Mouse (Mus musculus) liver, adult 2 months (tissue): ENCODE results near the gene Pak1ip1. TPM values are rescaled to one million over a fixed set of nuclear protein-coding genes. Genes with fewer than 3 reads are reported as not detected.

Experiments used
- DNase-seq: peaks from one replicate; pipeline ENCODE4 v3.0.0-alpha.2; 2011; ENCODE audit warnings: low read depth, low spot score; ENCODE audit errors: extremely low read depth
- H3K27ac ChIP-seq: fragments of 200-500 bp; replicated peaks from 2 replicates; pipeline ENCODE4 v1.5.1; 2012; ENCODE audit warnings: low read depth, mild to moderate bottlenecking, control low read depth, inconsistent platforms, low read length; ENCODE audit not compliant: insufficient read depth
- H3K27me3 ChIP-seq: fragments of 200-500 bp; 2 replicates; pipeline ENCODE4 v1.6.1; 2012; ENCODE audit warnings: mild to moderate bottlenecking, moderate library complexity, low read length, inconsistent platforms; ENCODE audit not compliant: control insufficient read depth, insufficient read depth
- H3K36me3 ChIP-seq: fragments of 200-500 bp; 2 replicates; pipeline ENCODE4 v1.6.1; 2012; ENCODE audit warnings: low read length, inconsistent platforms; ENCODE audit not compliant: control insufficient read depth, insufficient read depth
- H3K4me1 ChIP-seq: fragments of 200-500 bp; 2 replicates; pipeline ENCODE4 v1.6.1; 2011; ENCODE audit warnings: low read length; ENCODE audit not compliant: control insufficient read depth, insufficient read depth
- H3K4me3 ChIP-seq: fragments of 200-500 bp; 2 replicates; pipeline ENCODE4 v1.5.1; 2011; ENCODE audit warnings: low read depth, mild to moderate bottlenecking, control low read depth, low read length, moderate library complexity; ENCODE audit not compliant: insufficient read depth
- H3K79me2 ChIP-seq: fragments of 200-500 bp; 2 replicates; pipeline ENCODE4 v1.6.1; 2012; ENCODE audit warnings: inconsistent platforms, mild to moderate bottlenecking, low read length, moderate library complexity; ENCODE audit not compliant: control insufficient read depth, insufficient read depth
- H3K9ac ChIP-seq: fragments of 200-500 bp; 2 replicates; pipeline ENCODE4 v1.6.1; 2012; ENCODE audit warnings: low read depth, mild to moderate bottlenecking, control low read depth, inconsistent platforms, low read length
- CTCF ChIP-seq: fragments of 200-500 bp; IDR thresholded peaks from 2 replicates; pipeline ENCODE4 v1.5.1; 2011; ENCODE audit warnings: low read depth, low read length, control low read depth
- POLR2A ChIP-seq: fragments of 200-500 bp; IDR thresholded peaks from 2 replicates; pipeline ENCODE4 v1.6.1; 2011; ENCODE audit warnings: low read length, control low read depth; ENCODE audit not compliant: insufficient read depth; ENCODE audit errors: extremely low read depth
- WGBS: fragments of 180-500 bp; shearing (Covaris S2); methylation state at CpG from one replicate; pipeline ENCODE4 v1.1.7; 2018; 5-methylcytosine and 5-hydroxymethylcytosine counted together
- polyA plus RNA-seq: library from polyadenylated mRNA; depleted of rRNA; stranded (reverse); fragments of >200 nt; gene quantifications from 2 replicates; pipeline ENCODE4 v1.2.3, GENCODE M21; 2012
- total RNA-seq: library from RNA; depleted of rRNA; stranded (reverse); fragments of >200 nt; gene quantifications from 2 replicates; pipeline ENCODE4 v1.2.3, GENCODE M21; 2014

Pak1ip1 gene
- total and polyA plus RNA-seq, 2 experiments = 28.9 to 33.4 TPM

- Histone ChIP-seq H3K4me1 (peaks cover 12% of the 10 kb centered on the region), H3K9ac (peak within 1 kb of the TSS; percentile 84), H3K27ac (peak within 1 kb of the TSS; percentile 86), H3K4me3 (peak within 1 kb of the TSS; percentile 77), H3K36me3 (peaks cover 43% of the 10 kb centered on the region), H3K79me2 (peaks cover 6% of the 10 kb centered on the region; the same call in 1 of the 2 replicates), H3K27me3 (no peaks in the 10 kb centered on the region)
- DNase-seq = peak; percentile 90
- TF ChIP-seq POLR2A (peak; percentile 96), CTCF (no peak)
- 1% methylated on average over 43 of the region's 43 CpGs for WGBS
These were observed 15.2 kb downstream of the Pak1ip1 start, which contains the start of gene Tmem14c for GRCm38 (mm10) chr13:41015829-41016634. Tmem14c (plus strand) TSS chr13:41016292.

GRCm38 (mm10) chr13:41016797-41017405, 16.1 kb downstream of the Pak1ip1 start:
- no peaks in the 10 kb centered on the region for H3K27me3 ChIP-seq
- H3K4me1 ChIP-seq = peaks cover 12% of the 10 kb centered on the region
- peak overlapping the region; percentile 86 for H3K27ac ChIP-seq
- peak overlapping the region; percentile 84 for H3K9ac ChIP-seq
- WGBS = 12% methylated on average over 12 of the region's 12 CpGs
- DNase-seq = peak; percentile 87
- no peak for TF ChIP-seq CTCF
- 0 out of 2 replicates have a peak, but pooled peaks have one; percentile 21 for TF ChIP-seq POLR2A
- peaks cover 6% of the 10 kb centered on the region; the same call in 1 of the 2 replicates for H3K79me2 ChIP-seq
- H3K4me3 ChIP-seq = peak overlapping the region; percentile 77
- peaks cover 43% of the 10 kb centered on the region for H3K36me3 ChIP-seq

- Histone ChIP-seq H3K27me3 (no peaks in the 10 kb centered on the region), H3K79me2 (peaks cover 6% of the 10 kb centered on the region; the same call in 1 of the 2 replicates), H3K27ac (no peak overlapping the region), H3K4me3 (no peak overlapping the region), H3K36me3 (peaks cover 43% of the 10 kb centered on the region), H3K4me1 (peaks cover 12% of the 10 kb centered on the region), H3K9ac (no peak overlapping the region; the same call in 1 of the 2 replicates)
- 75% methylated on average over 4 of the region's 4 CpGs for WGBS
- DNase-seq = no peak
- TF ChIP-seq POLR2A (no peak), CTCF (no peak)
These were observed 17.0 kb downstream of the Pak1ip1 start for GRCm38 (mm10) chr13:41017832-41018231.

GRCm38 (mm10) chr13:41018236-41018635, 17.4 kb downstream of the Pak1ip1 start:
- no peak overlapping the region for H3K9ac ChIP-seq
- H3K4me3 ChIP-seq = no peak overlapping the region
- 92% methylated on average over 9 of the region's 9 CpGs for WGBS
- DNase-seq = no peak
- peaks cover 12% of the 10 kb centered on the region for H3K4me1 ChIP-seq
- H3K27ac ChIP-seq = no peak overlapping the region
- peaks cover 39% of the 10 kb centered on the region for H3K36me3 ChIP-seq
- H3K79me2 ChIP-seq = peaks cover 6% of the 10 kb centered on the region; the same call in 1 of the 2 replicates
- H3K27me3 ChIP-seq = no peaks in the 10 kb centered on the region
- TF ChIP-seq CTCF = no peak
- TF ChIP-seq POLR2A = no peak

- no peak for TF ChIP-seq POLR2A
- TF ChIP-seq CTCF = no peak
- Histone ChIP-seq H3K36me3 (peaks cover 39% of the 10 kb centered on the region), H3K4me3 (no peak overlapping the region), H3K4me1 (peaks cover 12% of the 10 kb centered on the region), H3K27ac (no peak overlapping the region), H3K27me3 (no peaks in the 10 kb centered on the region), H3K9ac (no peak overlapping the region), H3K79me2 (peaks cover 6% of the 10 kb centered on the region; the same call in 1 of the 2 replicates)
- peak; percentile 25 for DNase-seq
- 85% methylated on average over 13 of the region's 13 CpGs for WGBS
These were observed 18.2 kb downstream of the Pak1ip1 start for GRCm38 (mm10) chr13:41018756-41019591.
